Mouse (Mus musculus) megakaryocyte-erythroid progenitor cell, adult 5-6 weeks (primary cell): ENCODE measurements around the gene Btnl10. TPM values are rescaled to one million over a fixed set of nuclear protein-coding genes. Genes with fewer than 3 reads are reported as not detected.
"Not testable (repeated sequence)": the region's sequence is repeated elsewhere in the genome, so short reads cannot be mapped to it uniquely, and the experiment has no call there.

ENCODE experiments used
- ATAC-seq: replicated peaks from 2 replicates; pipeline ENCODE4 v1.8.0; 2016; ENCODE audit warnings: mild to moderate bottlenecking, inconsistent platforms; ENCODE audit not compliant: severe bottlenecking, poor library complexity, low FRiP score, low TSS enrichment
- total RNA-seq, 2 experiments: library from RNA; stranded (forward) in 1 of 2; stranded (reverse) in 1 of 2; fragments of 200-1000, 215-1000 nt in 1 of 2; fragments of >200 nt in 1 of 2; fragmentation: Nextera tagmentation in 1 of 2; gene quantifications; 2 replicates each; pipeline ENCODE4 v1.2.3; 2014 to 2017

The Btnl10 gene
- total RNA-seq, 2 experiments from 2014 or later = 18.8 to 34.1 TPM

GRCm38 (mm10) chr11:58929055-58929454, 11.3 kb downstream of the Btnl10 start:
- ATAC-seq = no peak

GRCm38 (mm10) chr11:58929641-58930040, 11.9 kb downstream of the Btnl10 start:
- ATAC-seq = no peak

- ATAC-seq = no peak
Measured at GRCm38 (mm10) chr11:58930254-58930653, 12.5 kb downstream of the Btnl10 start.

GRCm38 (mm10) chr11:58931576-58931975, 13.9 kb downstream of the Btnl10 start:
- ATAC-seq = 0 out of 2 replicates have a peak, but pooled peaks have one; percentile 20

- peak; percentile 27; the same call in 1 of the 2 replicates for ATAC-seq
Measured at GRCm38 (mm10) chr11:58937909-58938308, 20.2 kb downstream of the Btnl10 start.

- peak; percentile 86 for ATAC-seq
Measured at GRCm38 (mm10) chr11:58938322-58939087, 20.8 kb downstream of the Btnl10 start, which contains the start of gene Rnf187. TSS of gene Rnf187 (minus strand) at chr11:58938916.

GRCm38 (mm10) chr11:58939088-58939439, 21.4 kb downstream of the Btnl10 start:
- ATAC-seq = no peak

- no peak for ATAC-seq
Measured at GRCm38 (mm10) chr11:58944136-58944535, 26.4 kb downstream of the Btnl10 start.

- ATAC-seq = no peak
Measured at GRCm38 (mm10) chr11:58947306-58947705, 29.6 kb downstream of the Btnl10 start.

GRCm38 (mm10) chr11:58947798-58948528, 30.3 kb downstream of the Btnl10 start:
- ATAC-seq = peak; percentile 50

- peak; percentile 80 for ATAC-seq
Measured at GRCm38 (mm10) chr11:58948542-58949479, 31.1 kb downstream of the Btnl10 start, which contains the start of gene Hist3h2ba. TSS of gene Hist3h2ba (plus strand) at chr11:58948920.

- no peak for ATAC-seq
Measured at GRCm38 (mm10) chr11:58949480-58950431, 32.0 kb downstream of the Btnl10 start.

GRCm38 (mm10) chr11:58951210-58951609, 33.5 kb downstream of the Btnl10 start:
- no peak for ATAC-seq

GRCm38 (mm10) chr11:58953351-58954169, 35.9 kb downstream of the Btnl10 start:
- ATAC-seq = no peak; the same call in 1 of the 2 replicates

GRCm38 (mm10) chr11:58954170-58954419, 36.4 kb downstream of the Btnl10 start:
- ATAC-seq = not testable (repeated sequence)

- peak; percentile 85 for ATAC-seq
Measured at GRCm38 (mm10) chr11:58954420-58955142, 36.9 kb downstream of the Btnl10 start, which contains the start of the genes Hist3h2a and Trim17. TSS of gene Hist3h2a (plus strand) at chr11:58954685. TSS of gene Trim17 (plus strand) at chr11:58954685.
